Mouse (Mus musculus): ENCODE data around the gene Lhx5. TPM values are rescaled to one million over a fixed set of nuclear protein-coding genes. Genes with fewer than 3 reads are reported as not detected.

The Lhx5 gene
- total and polyA plus RNA-seq, 3 experiments = not detected

DNA sequence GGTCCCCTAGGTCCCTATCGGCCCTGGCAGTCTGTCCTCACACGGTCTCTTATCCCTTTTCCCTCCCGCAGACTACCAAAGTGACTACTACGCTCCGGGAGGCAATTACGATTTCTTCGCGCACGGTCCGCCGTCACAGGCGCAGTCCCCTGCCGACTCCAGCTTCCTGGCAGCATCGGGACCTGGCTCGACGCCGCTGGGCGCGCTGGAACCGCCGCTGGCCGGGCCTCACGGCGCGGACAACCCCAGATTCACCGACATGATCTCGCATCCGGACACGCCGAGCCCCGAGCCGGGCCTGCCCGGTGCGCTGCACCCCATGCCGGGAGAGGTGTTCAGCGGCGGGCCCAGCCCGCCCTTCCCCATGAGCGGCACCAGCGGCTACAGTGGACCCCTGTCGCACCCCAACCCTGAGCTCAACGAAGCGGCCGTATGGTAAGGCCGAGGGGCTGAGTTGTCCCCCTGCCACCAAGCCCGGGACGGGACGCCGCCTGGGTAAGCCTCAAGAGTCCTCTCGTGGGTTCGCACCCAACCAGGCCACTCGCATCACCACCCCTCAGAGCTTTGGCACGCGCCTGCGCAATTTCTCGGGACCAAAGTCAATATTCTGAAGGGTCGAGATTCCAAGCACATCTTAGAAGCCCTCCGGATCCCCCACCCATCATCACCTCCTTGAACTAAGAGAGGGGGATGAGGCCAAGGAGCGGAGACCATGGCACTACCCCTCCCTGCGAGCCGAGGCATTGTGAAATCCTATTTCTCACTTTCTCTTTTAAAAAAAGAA is 8.6 kb downstream of the Lhx5 start:
- TF ChIP-seq ELF1 (IDR thresholded peaks at IDR 0.05; ENCODE audit: low read depth, low read length) = no peak
- no peak for TF ChIP-seq HCFC1 (IDR thresholded peaks at IDR 0.05; ENCODE audit: low read depth, low read length)
- no peak for TF ChIP-seq RAD21 (IDR thresholded peaks at IDR 0.05; ENCODE audit: low read depth, low read length)
- TF ChIP-seq CHD1 (IDR thresholded peaks at IDR 0.05; ENCODE audit: low read depth, low read length) = no peak
- TF ChIP-seq E2F4 (IDR thresholded peaks at IDR 0.05; ENCODE audit: insufficient replicate concordance, low read depth, low read length) = no peak
- no peak for TF ChIP-seq UBTF (IDR thresholded peaks at IDR 0.05; ENCODE audit: low read depth, low read length)
- no peak for TF ChIP-seq USF2 (conservative IDR thresholded peaks at IDR 0.05; ENCODE audit: low read depth, low read length)
- no peak for TF ChIP-seq CTCF (conservative IDR thresholded peaks at IDR 0.05 in 1 of 2, IDR thresholded peaks at IDR 0.05 in 1 of 2; ENCODE audit: low read depth in 2 of 2, low read length in 2 of 2)
- no peak for TF ChIP-seq IRF4 (IDR thresholded peaks at IDR 0.05; ENCODE audit: low read depth, low read length)
- TF ChIP-seq ZMIZ1 (IDR thresholded peaks at IDR 0.05; ENCODE audit: low read depth, low read length) = no peak
- TF ChIP-seq NRF1 (IDR thresholded peaks at IDR 0.05; ENCODE audit: low read depth, low read length) = no peak
- no peak for TF ChIP-seq MXI1 (IDR thresholded peaks at IDR 0.05; ENCODE audit: low read depth, low read length)
- no peak for TF ChIP-seq SIN3A (IDR thresholded peaks at IDR 0.05; ENCODE audit: low read length)
- no peak for TF ChIP-seq SMC3 (IDR thresholded peaks at IDR 0.05; ENCODE audit: low read depth, low read length)
- TF ChIP-seq ZNF384 (IDR thresholded peaks at IDR 0.05; ENCODE audit: low read depth, low read length) = no peak
- no peak overlapping the region for H3K4me3 ChIP-seq (replicated peaks in 1 of 3; ENCODE audit: low read depth in 2 of 3, low read length in 2 of 3, poor library complexity in 1 of 3)
- H3K79me2 ChIP-seq (replicated peaks; ENCODE audit: control insufficient read depth, extremely low read depth, insufficient read depth, poor library complexity, severe bottlenecking) = no peaks in the 10 kb centered on the region
- dilution Hi-C loops (cut with MboI; ENCODE audit: extremely low pct_ligation_motif_present, extremely low pct_unique_long_range_greater_than_20kb, low sequenced_read_pairs) = no loop called here
- no peaks in the 10 kb centered on the region for H3K36me3 ChIP-seq (replicated peaks in 1 of 2; ENCODE audit: control insufficient read depth in 1 of 2, insufficient read depth in 1 of 2, low read length in 1 of 2)
- DNase-seq (ENCODE audit: extremely low read depth) = no peak
- peaks cover 0 to 16% of the 10 kb centered on the region in 2 experiments; a peak in 2 of 4 replicates for H3K4me1 ChIP-seq (ENCODE audit: control insufficient read depth in 1 of 2, insufficient read depth in 2 of 2)
- in situ Hi-C loops (cut with MboI; ENCODE audit: low pct_ligation_motif_present, low pct_unique_long_range_greater_than_20kb, low sequenced_read_pairs) = no loop called here
- H3K27ac ChIP-seq (ENCODE audit: insufficient read depth, low read depth) = no peak overlapping the region
- H3K9me3 ChIP-seq (replicated peaks; ENCODE audit: low read length) = peaks cover 39% of the 10 kb centered on the region
- H3K9ac ChIP-seq (ENCODE audit: insufficient read depth, low read depth) = no peak overlapping the region
- H3K27me3 ChIP-seq (replicated peaks) = peaks cover 54% of the 10 kb centered on the region
- peak overlapping the region; percentile 47; the same call in 1 of the 2 replicates for H3K4me2 ChIP-seq (ENCODE audit: insufficient read depth, low read depth, poor library complexity, severe bottlenecking)

GRCm38 (mm10) chr5:120440733-120441132 is 9.2 kb downstream of the Lhx5 start:
- H3K27ac ChIP-seq (ENCODE audit: insufficient read depth, low read depth) = no peak overlapping the region
- H3K79me2 ChIP-seq (replicated peaks; ENCODE audit: control insufficient read depth, extremely low read depth, insufficient read depth, poor library complexity, severe bottlenecking) = no peaks in the 10 kb centered on the region
- no peak for TF ChIP-seq USF1 (IDR thresholded peaks at IDR 0.05; ENCODE audit: low read depth, low read length)
- TF ChIP-seq PAX5 (IDR thresholded peaks at IDR 0.05; ENCODE audit: low read length) = no peak
- TF ChIP-seq POLR2AphosphoS2 (IDR thresholded peaks at IDR 0.05; ENCODE audit: low read depth, low read length) = no peak
- TF ChIP-seq KAT2A (IDR thresholded peaks at IDR 0.05; ENCODE audit: insufficient replicate concordance, low read length) = no peak
- no peak for TF ChIP-seq ZKSCAN1 (IDR thresholded peaks at IDR 0.05; ENCODE audit: borderline replicate concordance, low read depth, low read length)
- peak; percentile 41 to 73; a peak in 3 of 4 replicates for TF ChIP-seq CTCF (conservative IDR thresholded peaks at IDR 0.05 in 1 of 2, IDR thresholded peaks at IDR 0.05 in 1 of 2; ENCODE audit: low read depth in 2 of 2, low read length in 2 of 2)
- TF ChIP-seq ETS1 (conservative IDR thresholded peaks at IDR 0.05; ENCODE audit: low read depth, low read length) = no peak
- TF ChIP-seq CHD2 (IDR thresholded peaks at IDR 0.05; ENCODE audit: low read length) = no peak
- TF ChIP-seq ZC3H11A (IDR thresholded peaks at IDR 0.05; ENCODE audit: low read depth, low read length) = no peak
- no peak for TF ChIP-seq IRF4 (IDR thresholded peaks at IDR 0.05; ENCODE audit: low read depth, low read length)
- TF ChIP-seq EP300 (IDR thresholded peaks at IDR 0.05; ENCODE audit: low read length) = no peak
- TF ChIP-seq MAX (IDR thresholded peaks at IDR 0.05; ENCODE audit: low read length) = no peak
- no peak for TF ChIP-seq SIN3A (IDR thresholded peaks at IDR 0.05; ENCODE audit: low read length)
- no peak for TF ChIP-seq BHLHE40 (IDR thresholded peaks at IDR 0.05; ENCODE audit: low read depth, low read length)
- TF ChIP-seq RAD21 (IDR thresholded peaks at IDR 0.05; ENCODE audit: low read depth, low read length) = peak; percentile 57
- peak; percentile 65 for TF ChIP-seq SMC3 (IDR thresholded peaks at IDR 0.05; ENCODE audit: low read depth, low read length)
- TF ChIP-seq E2F4 (IDR thresholded peaks at IDR 0.05; ENCODE audit: insufficient replicate concordance, low read depth, low read length) = no peak
- no peak for TF ChIP-seq MAZ (IDR thresholded peaks at IDR 0.05; ENCODE audit: low read depth, low read length)
- no peak for TF ChIP-seq MYC (IDR thresholded peaks at IDR 0.05; ENCODE audit: low read depth, low read length)
- TF ChIP-seq ZNF384 (IDR thresholded peaks at IDR 0.05; ENCODE audit: low read depth, low read length) = no peak
- TF ChIP-seq JUN (IDR thresholded peaks at IDR 0.05; ENCODE audit: insufficient read depth, low read depth, low read length) = no peak
- no peak for TF ChIP-seq NRF1 (IDR thresholded peaks at IDR 0.05; ENCODE audit: low read depth, low read length)
- TF ChIP-seq HCFC1 (IDR thresholded peaks at IDR 0.05; ENCODE audit: low read depth, low read length) = no peak
- DNase-seq (ENCODE audit: extremely low read depth) = peak; percentile 79
- H3K9me3 ChIP-seq (replicated peaks; ENCODE audit: low read length) = peaks cover 34% of the 10 kb centered on the region
- H3K4me2 ChIP-seq (ENCODE audit: insufficient read depth, low read depth, poor library complexity, severe bottlenecking) = peak overlapping the region; percentile 47; the same call in 1 of the 2 replicates
- H3K36me3 ChIP-seq (replicated peaks in 1 of 2; ENCODE audit: control insufficient read depth in 1 of 2, insufficient read depth in 1 of 2, low read length in 1 of 2) = no peaks in the 10 kb centered on the region
- peaks cover 50% of the 10 kb centered on the region for H3K27me3 ChIP-seq (replicated peaks)
- H3K4me3 ChIP-seq (replicated peaks in 1 of 3; ENCODE audit: low read depth in 2 of 3, low read length in 2 of 3, poor library complexity in 1 of 3) = no peak overlapping the region
- dilution Hi-C loops (cut with MboI; ENCODE audit: extremely low pct_ligation_motif_present, extremely low pct_unique_long_range_greater_than_20kb, low sequenced_read_pairs) = no loop called here
- in situ Hi-C loops (cut with MboI; ENCODE audit: low pct_ligation_motif_present, low pct_unique_long_range_greater_than_20kb, low sequenced_read_pairs) = no loop called here
- no peak overlapping the region for H3K9ac ChIP-seq (ENCODE audit: insufficient read depth, low read depth)
- peaks cover 0 to 16% of the 10 kb centered on the region in 2 experiments; a peak in 2 of 4 replicates for H3K4me1 ChIP-seq (ENCODE audit: control insufficient read depth in 1 of 2, insufficient read depth in 2 of 2)
